ENCODE assay signal across 12 mouse cellular contexts in the genomic region with DNA sequence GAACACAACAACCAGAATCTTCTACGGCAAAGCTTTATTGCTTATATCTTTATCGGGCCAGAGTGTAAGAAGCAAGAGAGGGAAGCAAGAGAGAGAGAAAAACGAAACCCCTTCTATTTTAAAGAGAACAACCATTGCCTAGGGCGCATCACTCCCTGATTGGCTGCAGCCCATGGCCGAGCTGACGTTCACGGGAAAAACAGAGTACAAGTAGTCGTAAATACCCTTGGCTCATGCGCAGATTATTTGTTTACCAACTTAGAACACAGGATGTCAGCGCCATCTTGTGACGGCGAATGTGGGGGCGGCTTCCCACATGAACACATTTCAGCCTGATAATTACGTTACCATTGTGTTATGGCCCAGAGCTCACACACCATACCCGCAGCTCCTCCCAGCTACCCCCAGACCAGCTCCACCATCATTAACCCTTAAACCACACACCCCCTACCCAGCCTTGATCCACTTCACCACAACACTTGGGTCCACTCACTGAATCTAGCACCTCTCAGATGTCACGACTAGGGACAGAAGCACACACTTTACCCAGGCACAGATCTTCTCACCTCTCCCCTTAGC. TPM values are rescaled to one million over a fixed set of nuclear protein-coding genes. Genes with fewer than 3 reads are reported as not detected.
DNase-seq lines count a peak whose midpoint lies in the region; ATAC-seq and TF ChIP-seq lines count a peak whose summit lies in the region.
"Not testable (repeated sequence)": the region's sequence is repeated elsewhere in the genome, so short reads cannot be mapped to it uniquely, and the experiment has no call there.
"Had no signal": no experiment of that assay in that cellular context is flagged by ENCODE, and none has a peak within 500 bp of the region (broad histone marks: within the 10 kb centered on the region; RNA-seq: fewer than 3 reads in every experiment).

No protein-coding gene starts in this region.

- DNase-seq in hindbrain, postnatal 0 days (ENCODE audit: low spot score): not testable (repeated sequence)
- peak; percentile 54 for DNase-seq in neural tube, embryonic 10.5 days (ENCODE audit: extremely low spot score, low spot score)

- peak; percentile 65 for ATAC-seq in common myeloid progenitor, adult 5-6 weeks (replicated peaks; ENCODE audit: low read depth, poor library complexity, severe bottlenecking)
- peak; percentile 83 for ATAC-seq in forebrain, embryonic 12.5 days (ENCODE audit: low FRiP score)
- not testable (repeated sequence) for ATAC-seq in heart, embryonic 12.5 days (ENCODE audit: insufficient number of reproducible peaks, low FRiP score)
- ATAC-seq in hindbrain, postnatal 0 days: peak; percentile 77
- 0 out of 2 replicates have a peak, but pooled peaks have one; percentile 63 for ATAC-seq in limb, embryonic 12.5 days (ENCODE audit: insufficient number of reproducible peaks, insufficient read depth, low FRiP score, low TSS enrichment, low read depth)
- peak; percentile 58 for ATAC-seq in megakaryocyte progenitor cell, adult 5-6 weeks (replicated peaks; ENCODE audit: poor library complexity)

- not testable (repeated sequence) for H3K36me3 ChIP-seq in forebrain, embryonic 12.5 days (replicated peaks); heart, embryonic 12.5 days; hindbrain, postnatal 0 days (ENCODE audit: insufficient read depth, low read length); limb, embryonic 12.5 days

- H3K4me1 ChIP-seq in forebrain, embryonic 12.5 days; heart, embryonic 12.5 days (replicated peaks); hindbrain, postnatal 0 days (ENCODE audit: insufficient read depth, low read length); limb, embryonic 12.5 days (replicated peaks): not testable (repeated sequence)

- H3K27me3 ChIP-seq in forebrain, embryonic 12.5 days: peaks cover 93% of the 10 kb centered on the region
- peaks cover 89% of the 10 kb centered on the region for H3K27me3 ChIP-seq in heart, embryonic 12.5 days (replicated peaks)
- peaks cover 89% of the 10 kb centered on the region for H3K27me3 ChIP-seq in hindbrain, postnatal 0 days (ENCODE audit: insufficient read depth, low read length)
- peaks cover 92% of the 10 kb centered on the region for H3K27me3 ChIP-seq in limb, embryonic 12.5 days

- H3K27ac ChIP-seq in forebrain, embryonic 12.5 days: peak overlapping the region; percentile 59; the same call in 1 of the 2 replicates
- not testable (repeated sequence) for H3K27ac ChIP-seq in heart, embryonic 12.5 days (ENCODE audit: poor library complexity, severe bottlenecking); hindbrain, postnatal 0 days; limb, embryonic 12.5 days

- TF ChIP-seq CTCF in hindbrain, postnatal 0 days (IDR thresholded peaks at IDR 0.05; ENCODE audit: low read depth): peak; percentile 53; the same call in 1 of the 2 replicates

- not testable (repeated sequence) for H3K4me3 ChIP-seq in forebrain, embryonic 12.5 days (replicated peaks); heart, embryonic 12.5 days; hindbrain, postnatal 0 days (ENCODE audit: low read length); limb, embryonic 12.5 days (replicated peaks)

- 0 out of 2 replicates have a peak overlapping the region, but pooled peaks have one; percentile 35 for H3K4me2 ChIP-seq in forebrain, embryonic 12.5 days
- H3K4me2 ChIP-seq in heart, embryonic 12.5 days: peak overlapping the region; percentile 16; the same call in 1 of the 2 replicates
- H3K4me2 ChIP-seq in hindbrain, postnatal 0 days (ENCODE audit: low read depth, low read length); limb, embryonic 12.5 days: not testable (repeated sequence)

- not testable (repeated sequence) for H3K9me3 ChIP-seq in forebrain, embryonic 12.5 days; heart, embryonic 12.5 days (replicated peaks); hindbrain, postnatal 0 days (ENCODE audit: low read length); limb, embryonic 12.5 days

- H3K9ac ChIP-seq in forebrain, embryonic 12.5 days; heart, embryonic 12.5 days; hindbrain, postnatal 0 days (replicated peaks; ENCODE audit: low read length); limb, embryonic 12.5 days (replicated peaks): not testable (repeated sequence)

- WGBS in forebrain, embryonic 12.5 days: 8% methylated on average over 10 of the region's 16 CpGs
- WGBS in heart, embryonic 12.5 days: 7% methylated on average over 10 of the region's 16 CpGs
- 13% methylated on average over 8 of the region's 16 CpGs for WGBS in hindbrain, postnatal 0 days
- 6% methylated on average over 9 of the region's 16 CpGs for WGBS in limb, embryonic 12.5 days

RNA-seq across cellular contexts. Expression of gene Nkx2-1, which starts 11.4 kb away (rescaled TPM):
- total RNA-seq in common myeloid progenitor, adult 5-6 weeks (2017): not detected in 2 replicates
- polyA plus RNA-seq in forebrain, embryonic 12.5 days (2016; fragmentation: Nextera tagmentation; extraction: Ambion mirVana): 37.2 and 66.0 TPM in 2 replicates
- 0.11 and 1.3 TPM in 2 replicates for polyA plus RNA-seq in heart, embryonic 12.5 days (2016; fragmentation: Nextera tagmentation; extraction: Ambion mirVana)
- total RNA-seq in hindbrain, postnatal 0 days (2014; rRNA removed): 0.25 and 0.42 TPM in 2 replicates
- not detected in 2 replicates for polyA plus RNA-seq in hindbrain, postnatal 0 days (2015; fragmentation: Nextera tagmentation; extraction: Ambion mirVana)
- polyA plus RNA-seq in limb, embryonic 12.5 days (2016; fragmentation: Nextera tagmentation; extraction: Ambion mirVana): not detected in 2 replicates
- total RNA-seq in megakaryocyte progenitor cell, adult 5-6 weeks (2015): not detected in 2 replicates
- not detected in 2 replicates for total RNA-seq in megakaryocyte progenitor cell, adult 5-6 weeks (2017)
- total RNA-seq: adrenal gland, adult 8-10 months; gastrocnemius, postnatal 4 days had no signal
- polyA plus RNA-seq: C2C12; liver, embryonic 16.5 days; urinary bladder, adult 2 months had no signal

Comparison
In these comparisons a context has a peak if more than half of its experiments do, and no peak if none do; other contexts are left out.
1. RNA of gene Nkx2-1, which starts 11.4 kb away (polyA plus RNA-seq): 37.2 to 66.0 TPM in forebrain, embryonic 12.5 days; 0.11 to 1.3 TPM in heart, embryonic 12.5 days, not detected in limb, embryonic 12.5 days and not detected in hindbrain, postnatal 0 days; every median in the first group is over 10 times any median in the second.